Mouse (Mus musculus): ENCODE measurements around the gene 2810408A11Rik.

The 2810408A11Rik gene

GRCm38 (mm10) chr11:69849128-69849527 lies 51.7 kb downstream of the 2810408A11Rik start:
- no peak for DNase-seq (ENCODE audit: low spot score)

- DNase-seq (ENCODE audit: low spot score): no peak
These were observed 52.8 kb downstream of the 2810408A11Rik start for GRCm38 (mm10) chr11:69848021-69848420.

All from ovary, postnatal 10 days (tissue).